Mouse (Mus musculus): ENCODE results near the gene Foxo4. TPM values are rescaled to one million over a fixed set of nuclear protein-coding genes. Genes with fewer than 3 reads are reported as not detected.

Gene Foxo4
- 2.3 and 2.9 TPM in 2 replicates for polyA plus RNA-seq (2016; fragmentation: Nextera tagmentation; extraction: Ambion mirVana)

GRCm38 (mm10) chrX:101253952-101254729 is at the start of gene Foxo4:
TSS of gene Foxo4 (plus strand) at chrX:101254528.
- peak within 1 kb of the TSS; percentile 85 for H3K27ac ChIP-seq (replicated peaks)
- peak; percentile 89 for DNase-seq (ENCODE audit: low spot score)

DNA sequence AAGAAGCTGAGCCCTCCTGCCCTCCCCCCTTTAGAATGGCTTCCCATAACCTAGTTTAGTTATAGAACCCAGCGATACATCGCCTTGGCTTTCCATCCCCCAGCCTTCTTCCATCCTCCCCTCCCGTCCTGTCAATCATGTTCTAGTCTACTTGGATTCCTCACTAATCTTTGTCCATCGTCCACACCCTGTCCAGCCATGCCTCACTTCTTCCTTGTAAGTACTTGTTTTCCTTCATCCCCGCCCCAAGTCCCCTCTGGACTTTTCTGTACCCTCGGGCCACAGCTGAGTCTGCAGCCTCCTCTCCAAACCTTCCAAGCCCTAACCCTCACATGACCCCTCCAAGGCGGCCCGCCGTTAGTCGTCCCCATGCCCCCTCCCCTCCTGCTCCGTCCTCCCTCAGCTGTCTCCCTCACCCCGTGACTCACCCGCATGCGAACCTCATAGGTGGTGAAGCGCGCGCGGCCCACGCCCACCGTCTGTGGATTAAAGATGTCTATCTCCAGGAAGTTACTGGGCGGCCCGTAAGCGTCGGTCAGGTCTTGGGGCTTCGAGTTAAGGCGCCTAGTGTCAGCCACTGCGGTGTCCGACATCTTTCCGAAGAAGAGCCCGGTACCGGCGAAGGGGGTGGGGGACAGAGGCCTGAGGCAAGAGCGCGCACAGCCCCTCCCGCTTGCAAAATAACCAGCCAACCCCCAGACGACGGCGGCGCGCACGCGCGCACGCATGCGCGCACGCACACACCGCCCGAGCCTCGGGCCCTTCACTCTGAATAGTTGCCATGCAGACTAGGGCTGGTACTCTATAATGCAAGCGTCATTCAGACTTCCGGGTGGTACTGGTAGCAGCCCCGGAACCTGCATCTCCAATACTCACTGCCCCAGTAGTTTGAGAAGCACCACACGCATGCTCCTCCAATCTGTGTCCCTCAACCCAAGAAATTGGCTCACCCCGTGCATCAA is 32.2 kb upstream of the Foxo4 start, which contains the start of gene Snx12:
Snx12 (minus strand) TSS at position 730 of the 962 bp plus-strand sequence.
- Histone ChIP-seq H3K27ac (replicated peaks) (peak within 1 kb of the TSS; percentile 86), H3K27me3 (replicated peaks; ENCODE audit: low read depth, poor library complexity, severe bottlenecking) (peaks cover 76% of the 10 kb centered on the region), H3K4me1 (0 out of 2 replicates have a peak, but pooled peaks cover 5% of the 10 kb centered on the region), H3K36me3 (replicated peaks) (peaks cover 8% of the 10 kb centered on the region), H3K9me3 (no peaks in the 10 kb centered on the region), H3K4me3 (peak within 1 kb of the TSS; percentile 67)
- 18% methylated on average over 55 of the region's 55 CpGs for WGBS
- peak; percentile 90 for DNase-seq (ENCODE audit: low spot score)

More at GRCm38 (mm10) chrX:101253952-101254729, at the start of gene Foxo4:
- Histone ChIP-seq H3K27me3 (replicated peaks; ENCODE audit: low read depth, poor library complexity, severe bottlenecking) (peaks cover 35% of the 10 kb centered on the region), H3K36me3 (replicated peaks) (peaks cover 15% of the 10 kb centered on the region), H3K9me3 (no peaks in the 10 kb centered on the region), H3K4me1 (peaks cover 20% of the 10 kb centered on the region), H3K4me3 (peak within 1 kb of the TSS; percentile 66)
- 22% methylated on average over 47 of the region's 47 CpGs for WGBS

DNA sequence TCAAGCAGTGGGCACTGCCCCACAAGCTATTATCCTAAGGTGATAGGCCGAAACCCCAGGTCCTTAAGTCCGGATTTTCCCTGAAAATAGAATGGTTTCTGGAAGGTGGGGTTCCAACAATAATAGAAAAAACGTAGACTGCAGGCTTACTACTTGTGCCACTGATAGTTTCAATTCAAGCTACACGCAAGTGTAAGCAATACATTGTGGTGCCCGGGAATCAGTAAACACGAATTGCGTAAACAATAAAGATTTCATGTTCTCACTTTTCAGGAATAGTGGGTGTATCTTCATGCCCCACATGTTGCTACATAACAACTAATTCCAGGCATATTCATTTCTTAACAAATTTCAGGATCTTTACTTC is 31.5 kb upstream of the Foxo4 start:
- Histone ChIP-seq H3K27ac (replicated peaks) (peak overlapping the region; percentile 48), H3K27me3 (replicated peaks; ENCODE audit: low read depth, poor library complexity, severe bottlenecking) (peaks cover 75% of the 10 kb centered on the region), H3K4me1 (0 out of 2 replicates have a peak, but pooled peaks cover 5% of the 10 kb centered on the region), H3K36me3 (replicated peaks) (peaks cover 8% of the 10 kb centered on the region), H3K4me3 (peak overlapping the region; percentile 67), H3K9me3 (no peaks in the 10 kb centered on the region)
- DNase-seq (ENCODE audit: low spot score), result no peak
- WGBS, result 32% methylated on average over 7 of the region's 7 CpGs

- no peaks in the 10 kb centered on the region for H3K36me3 ChIP-seq (replicated peaks)
- H3K4me3 ChIP-seq, result no peak overlapping the region
- H3K4me1 ChIP-seq, result no peaks in the 10 kb centered on the region
- no peak for DNase-seq (ENCODE audit: low spot score)
- WGBS, result 32% methylated on average over 1 of the region's 1 CpGs
- peaks cover 42% of the 10 kb centered on the region for H3K27me3 ChIP-seq (replicated peaks; ENCODE audit: low read depth, poor library complexity, severe bottlenecking)
- H3K9me3 ChIP-seq, result no peaks in the 10 kb centered on the region
- no peak overlapping the region for H3K27ac ChIP-seq (replicated peaks)
Observed at GRCm38 (mm10) chrX:101245011-101245410, 9.3 kb upstream of the Foxo4 start.

DNA sequence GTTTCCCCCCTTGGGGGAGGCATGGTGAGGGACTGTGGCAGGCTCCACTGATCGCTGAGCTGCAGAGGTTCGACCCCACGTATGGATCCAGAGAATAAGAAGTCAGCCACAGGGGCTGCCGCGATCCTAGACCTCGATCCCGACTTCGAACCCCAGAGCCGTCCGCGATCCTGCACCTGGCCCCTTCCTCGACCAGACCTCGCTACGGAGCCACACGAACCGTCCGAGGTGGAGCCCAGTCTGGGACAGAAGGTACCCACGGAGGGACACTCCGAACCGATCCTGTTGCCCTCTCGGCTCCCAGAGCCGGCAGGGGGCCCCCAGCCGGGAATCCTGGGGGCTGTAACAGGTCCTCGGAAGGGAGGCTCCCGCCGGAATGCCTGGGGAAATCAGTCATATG is 412 bp downstream of the Foxo4 start:
- H3K4me3 ChIP-seq, result peak overlapping the region; percentile 66
- peak overlapping the region; percentile 85 for H3K27ac ChIP-seq (replicated peaks)
- H3K27me3 ChIP-seq (replicated peaks; ENCODE audit: low read depth, poor library complexity, severe bottlenecking), result peaks cover 40% of the 10 kb centered on the region
- peak; percentile 31 for DNase-seq (ENCODE audit: low spot score)
- no peaks in the 10 kb centered on the region for H3K9me3 ChIP-seq
- WGBS, result 6% methylated on average over 26 of the region's 26 CpGs
- H3K4me1 ChIP-seq, result peaks cover 26% of the 10 kb centered on the region
- peaks cover 15% of the 10 kb centered on the region for H3K36me3 ChIP-seq (replicated peaks)

DNA sequence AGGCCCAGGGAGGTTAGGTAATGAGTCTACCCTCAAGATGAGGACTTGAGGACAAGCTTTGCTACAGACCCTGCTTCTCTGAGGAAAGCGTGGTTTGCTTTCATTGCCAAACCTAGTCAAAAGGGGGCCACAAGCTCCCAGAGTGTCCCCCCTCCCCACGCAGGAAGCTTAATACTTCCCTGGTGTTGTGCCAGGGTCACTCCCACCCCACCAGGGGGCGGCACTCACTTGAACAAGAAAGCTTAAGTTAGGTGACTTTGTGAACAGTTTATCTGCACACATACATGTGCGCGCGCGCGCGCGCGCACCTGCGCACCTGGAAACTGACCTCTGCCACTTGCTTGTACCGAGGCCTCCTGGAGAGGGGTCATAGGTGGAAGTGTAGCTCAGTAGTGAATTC is 2.3 kb downstream of the Foxo4 start:
- Histone ChIP-seq H3K4me3 (no peak overlapping the region), H3K36me3 (replicated peaks) (peaks cover 15% of the 10 kb centered on the region), H3K9me3 (no peaks in the 10 kb centered on the region), H3K27me3 (replicated peaks; ENCODE audit: low read depth, poor library complexity, severe bottlenecking) (peaks cover 52% of the 10 kb centered on the region), H3K27ac (replicated peaks) (no peak overlapping the region), H3K4me1 (peaks cover 42% of the 10 kb centered on the region)
- 87% methylated on average over 13 of the region's 13 CpGs for WGBS
- peak; percentile 14 for DNase-seq (ENCODE audit: low spot score)

- Histone ChIP-seq H3K27ac (replicated peaks) (peak overlapping the region; percentile 86), H3K27me3 (replicated peaks; ENCODE audit: low read depth, poor library complexity, severe bottlenecking) (peaks cover 66% of the 10 kb centered on the region), H3K36me3 (replicated peaks) (peaks cover 15% of the 10 kb centered on the region), H3K9me3 (no peaks in the 10 kb centered on the region), H3K4me1 (peaks cover 53% of the 10 kb centered on the region), H3K4me3 (peak overlapping the region; percentile 26; the same call in 1 of the 2 replicates)
- peak; percentile 82 for DNase-seq (ENCODE audit: low spot score)
- WGBS, result 11% methylated on average over 13 of the region's 13 CpGs
Observed at GRCm38 (mm10) chrX:101260441-101261325, 6.4 kb downstream of the Foxo4 start.

GRCm38 (mm10) chrX:101263892-101264291 is 9.6 kb downstream of the Foxo4 start, which contains the start of gene Gm614:
TSS of gene Gm614 (minus strand) at chrX:101263992.
- Histone ChIP-seq H3K9me3 (no peaks in the 10 kb centered on the region), H3K4me3 (no peak within 1 kb of the TSS), H3K36me3 (replicated peaks) (peaks cover 1% of the 10 kb centered on the region), H3K27ac (replicated peaks) (no peak within 1 kb of the TSS; the same call in 1 of the 2 replicates), H3K27me3 (replicated peaks; ENCODE audit: low read depth, poor library complexity, severe bottlenecking) (peaks cover 71% of the 10 kb centered on the region), H3K4me1 (peaks cover 45% of the 10 kb centered on the region)
- 100% methylated on average over 1 of the region's 1 CpGs for WGBS
- DNase-seq (ENCODE audit: low spot score), result no peak

GRCm38 (mm10) chrX:101266631-101267030 is 12.3 kb downstream of the Foxo4 start:
- WGBS, result 95% methylated on average over 6 of the region's 6 CpGs
- no peak overlapping the region for H3K27ac ChIP-seq (replicated peaks)
- H3K27me3 ChIP-seq (replicated peaks; ENCODE audit: low read depth, poor library complexity, severe bottlenecking), result peaks cover 59% of the 10 kb centered on the region
- DNase-seq (ENCODE audit: low spot score), result no peak
- peaks cover 22% of the 10 kb centered on the region for H3K4me1 ChIP-seq
- H3K36me3 ChIP-seq (replicated peaks), result no peaks in the 10 kb centered on the region
- H3K4me3 ChIP-seq, result no peak overlapping the region
- H3K9me3 ChIP-seq, result no peaks in the 10 kb centered on the region

DNA sequence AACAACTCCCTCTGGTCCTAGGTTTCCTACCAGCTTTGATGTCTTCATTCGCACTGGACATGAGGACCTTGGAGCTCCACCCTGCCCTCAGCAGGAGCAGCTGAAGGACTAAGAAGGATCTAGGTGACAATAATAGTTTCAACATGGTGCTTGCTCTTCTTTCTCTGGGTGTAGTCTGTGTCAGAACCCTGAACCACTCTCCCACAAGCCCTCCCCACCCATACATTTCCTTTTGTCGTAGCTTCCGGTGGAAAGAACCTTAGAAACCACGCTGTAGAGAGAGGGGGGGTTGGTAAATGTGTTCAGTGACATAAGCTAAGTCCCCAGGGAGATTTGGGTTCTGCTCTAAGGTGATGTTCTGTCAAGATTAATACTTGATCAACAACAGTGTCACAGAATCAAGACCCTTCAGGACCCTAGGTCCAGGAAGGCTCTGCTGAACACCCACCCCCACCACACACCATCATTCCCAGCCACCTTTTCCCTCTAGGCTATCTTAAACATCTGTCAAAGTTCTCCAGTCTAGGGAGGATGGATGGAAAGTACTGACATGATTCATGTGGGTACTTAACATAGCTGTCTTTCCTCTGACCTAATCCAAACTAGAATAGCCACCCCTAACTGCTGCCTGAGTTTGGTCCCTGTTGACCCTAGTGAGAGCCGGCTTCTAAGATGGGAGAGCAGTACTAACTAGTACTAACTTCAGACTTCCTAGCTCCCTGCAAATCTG is 13.9 kb downstream of the Foxo4 start, which contains the start of gene Il2rg:
Il2rg (minus strand) TSS at position 231 of the 730 bp plus-strand sequence.
- Histone ChIP-seq H3K27ac (replicated peaks) (no peak within 1 kb of the TSS), H3K36me3 (replicated peaks) (no peaks in the 10 kb centered on the region), H3K9me3 (no peaks in the 10 kb centered on the region), H3K4me3 (no peak within 1 kb of the TSS), H3K27me3 (replicated peaks; ENCODE audit: low read depth, poor library complexity, severe bottlenecking) (peaks cover 67% of the 10 kb centered on the region), H3K4me1 (peaks cover 20% of the 10 kb centered on the region)
- no peak for DNase-seq (ENCODE audit: low spot score)
- 76% methylated on average over 5 of the region's 5 CpGs for WGBS

DNA sequence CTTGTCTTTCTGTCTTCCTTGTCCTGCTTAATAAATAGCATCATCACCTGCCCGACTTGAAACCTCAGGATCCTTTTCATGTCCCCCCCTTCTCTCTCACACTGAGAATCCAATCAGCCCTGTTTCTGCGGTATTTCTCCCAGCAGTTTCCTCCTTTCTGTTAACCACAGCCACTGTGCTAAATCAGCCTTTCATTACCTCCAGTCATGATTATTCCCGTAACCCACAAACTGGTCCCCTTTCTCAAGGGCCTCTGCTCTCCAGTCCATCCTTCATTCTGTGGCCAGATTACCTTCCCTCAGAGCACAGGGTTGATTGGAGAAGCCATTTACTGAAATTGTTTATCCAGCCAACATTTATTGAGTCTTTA is 14.4 kb downstream of the Foxo4 start, which contains the start of gene Gm20489:
Gm20489 (minus strand) TSS at position 269 of the 370 bp plus-strand sequence.
- Histone ChIP-seq H3K27ac (replicated peaks) (no peak within 1 kb of the TSS), H3K4me3 (no peak within 1 kb of the TSS), H3K4me1 (peaks cover 23% of the 10 kb centered on the region), H3K36me3 (replicated peaks) (no peaks in the 10 kb centered on the region), H3K27me3 (replicated peaks; ENCODE audit: low read depth, poor library complexity, severe bottlenecking) (peaks cover 68% of the 10 kb centered on the region), H3K9me3 (no peaks in the 10 kb centered on the region)
- WGBS, result 74% methylated on average over 3 of the region's 3 CpGs
- no peak for DNase-seq (ENCODE audit: low spot score)

Measured in embryonic facial prominence, embryonic 10.5 days (tissue).